Mouse (Mus musculus): ENCODE measurements at regions not wholly inside any gene's neighbourhood (a gene's known extent, or its start where the extent isn't known, plus 50 kb on each side); places are given as distances from the start of the nearest gene placed in this dataset.
"Not testable (repeated sequence)": the region's sequence is repeated elsewhere in the genome, so short reads cannot be mapped to it uniquely, and the experiment has no call there.

GRCm38 (mm10) chr8:88814246-88814645, 117.4 kb downstream of the Cyld start:
- H3K27me3 ChIP-seq (ENCODE audit: low read depth, poor library complexity, severe bottlenecking): peaks cover 20% of the 10 kb centered on the region; the same call in 1 of the 2 replicates
- H3K4me1 ChIP-seq: peaks cover 9% of the 10 kb centered on the region
- H3K4me3 ChIP-seq: no peak overlapping the region
- no peaks in the 10 kb centered on the region for H3K36me3 ChIP-seq
- H3K27ac ChIP-seq: no peak overlapping the region
- H3K9me3 ChIP-seq (replicated peaks): no peaks in the 10 kb centered on the region
- 91% methylated on average over 6 of the region's 6 CpGs for WGBS
- no peak for DNase-seq (ENCODE audit: low spot score)

- no peaks in the 10 kb centered on the region for H3K36me3 ChIP-seq
- no peak overlapping the region for H3K27ac ChIP-seq
- H3K27me3 ChIP-seq (ENCODE audit: low read depth, poor library complexity, severe bottlenecking): peaks cover 17% of the 10 kb centered on the region; the same call in 1 of the 2 replicates
- H3K9me3 ChIP-seq (replicated peaks): no peaks in the 10 kb centered on the region
- no peak for DNase-seq (ENCODE audit: low spot score)
- peaks cover 9% of the 10 kb centered on the region for H3K4me1 ChIP-seq
- 63% methylated on average over 27 of the region's 27 CpGs for WGBS
- H3K4me3 ChIP-seq: no peak overlapping the region
These were observed 116.3 kb downstream of the Cyld start for GRCm38 (mm10) chr8:88812901-88813676.

GRCm38 (mm10) chr8:88806851-88807250, 110.0 kb downstream of the Cyld start:
- not testable (repeated sequence) for H3K36me3 ChIP-seq; H3K4me1 ChIP-seq; H3K27ac ChIP-seq; H3K9me3 ChIP-seq (replicated peaks); H3K4me3 ChIP-seq; DNase-seq (ENCODE audit: low spot score); H3K27me3 ChIP-seq (ENCODE audit: low read depth, poor library complexity, severe bottlenecking)
- WGBS: 93% methylated on average over 10 of the region's 10 CpGs
